Mouse (Mus musculus) ES-Bruce4 (cell line): ENCODE measurements around the gene Gm5617. TPM values are rescaled to one million over a fixed set of nuclear protein-coding genes. Genes with fewer than 3 reads are reported as not detected.

Experiments
- H3K27ac ChIP-seq: 2 replicates; pipeline ENCODE4 v1.5.1; 2012; ENCODE audit warnings: low read length, inconsistent platforms; ENCODE audit not compliant: insufficient read depth
- H3K27me3 ChIP-seq: 2 replicates; pipeline ENCODE4 v1.6.1; 2012; ENCODE audit warnings: mild to moderate bottlenecking, low read length, inconsistent platforms; ENCODE audit not compliant: control insufficient read depth, poor library complexity, insufficient read depth, severe bottlenecking
- H3K36me3 ChIP-seq: 2 replicates; pipeline ENCODE4 v1.6.1; 2012; ENCODE audit warnings: inconsistent platforms, mild to moderate bottlenecking, low read length, moderate library complexity; ENCODE audit not compliant: control insufficient read depth, poor library complexity, insufficient read depth, severe bottlenecking
- H3K4me1 ChIP-seq: one replicate; pipeline ENCODE4 v1.8.1; 2011; ENCODE audit warnings: low read length; ENCODE audit not compliant: control insufficient read depth, insufficient read depth
- H3K4me3 ChIP-seq: 2 replicates; pipeline ENCODE4 v1.5.1; 2011; ENCODE audit warnings: low read depth, mild to moderate bottlenecking, low read length
- H3K9ac ChIP-seq: 2 replicates; pipeline ENCODE4 v1.6.1; 2012; ENCODE audit warnings: low read depth, mild to moderate bottlenecking, inconsistent platforms; ENCODE audit not compliant: poor library complexity, severe bottlenecking
- H3K9me3 ChIP-seq: replicated peaks from 2 replicates; pipeline ENCODE4 v1.6.1; 2012; ENCODE audit warnings: mild to moderate bottlenecking, low read length, inconsistent platforms; ENCODE audit not compliant: control insufficient read depth, poor library complexity, insufficient read depth, severe bottlenecking
- CTCF ChIP-seq: IDR thresholded peaks from one replicate; pipeline ENCODE4 v1.8.1; 2011; ENCODE audit warnings: low read depth, low read length
- EP300 ChIP-seq: IDR thresholded peaks from 2 replicates; pipeline ENCODE4 v1.6.1; 2011; ENCODE audit warnings: low read depth, low read length; ENCODE audit not compliant: insufficient read depth
- POLR2A ChIP-seq: IDR thresholded peaks from one replicate; pipeline ENCODE4 v1.8.1; 2011; ENCODE audit warnings: low read length; ENCODE audit not compliant: insufficient read depth
- polyA plus RNA-seq: library from polyadenylated mRNA; stranded (reverse); fragments of >200 nt; gene quantifications from 2 replicates; pipeline ENCODE4 v1.2.4, GENCODE M21; 2011; ENCODE audit warnings: low read depth; ENCODE audit not compliant: missing spikeins, insufficient read depth, insufficient read length

The Gm5617 gene
- polyA plus RNA-seq, 1 experiment, result 11.8 TPM

DNA sequence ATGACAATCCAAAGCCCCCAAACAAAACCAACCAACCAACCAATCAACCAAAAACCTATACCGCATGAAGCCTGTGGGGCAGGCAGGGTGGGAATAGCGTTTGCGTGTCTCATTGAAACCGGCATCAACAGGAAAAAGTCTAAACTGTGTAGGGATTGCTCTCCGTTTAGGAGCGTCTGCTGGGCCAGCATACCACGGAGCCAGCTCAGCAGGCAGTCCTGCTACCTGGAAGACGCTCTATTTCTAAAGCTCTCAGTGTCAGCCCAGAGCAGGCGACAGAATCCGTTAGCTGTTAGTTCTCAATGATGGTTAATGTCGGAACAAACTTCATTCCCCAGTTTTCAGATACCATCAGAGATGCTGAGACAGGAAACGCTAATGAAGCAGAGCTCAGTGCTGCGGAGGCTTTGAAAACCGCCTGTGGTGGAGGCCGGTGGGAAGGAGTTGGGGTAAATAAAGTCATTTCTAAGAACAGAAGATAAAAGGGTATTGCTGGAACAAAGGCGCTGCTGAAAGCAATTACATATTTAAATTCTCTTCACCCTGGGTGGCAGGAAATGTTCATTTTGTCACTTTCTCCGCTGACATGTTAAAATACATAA, 42.9 kb downstream of the Gm5617 start:
- H3K9ac ChIP-seq, result no peak overlapping the region
- TF ChIP-seq CTCF (no peak), POLR2A (no peak), EP300 (no peak)
- peaks cover 4% of the 10 kb centered on the region; the same call in 1 of the 2 replicates for H3K27me3 ChIP-seq
- H3K9me3 ChIP-seq, result peaks cover 3% of the 10 kb centered on the region; the same call in 1 of the 2 replicates
- no peaks in the 10 kb centered on the region for H3K36me3 ChIP-seq
- no peak overlapping the region for H3K27ac ChIP-seq
- peaks cover 1% of the 10 kb centered on the region for H3K4me1 ChIP-seq
- H3K4me3 ChIP-seq, result peak overlapping the region; percentile 12; the same call in 1 of the 2 replicates

DNA sequence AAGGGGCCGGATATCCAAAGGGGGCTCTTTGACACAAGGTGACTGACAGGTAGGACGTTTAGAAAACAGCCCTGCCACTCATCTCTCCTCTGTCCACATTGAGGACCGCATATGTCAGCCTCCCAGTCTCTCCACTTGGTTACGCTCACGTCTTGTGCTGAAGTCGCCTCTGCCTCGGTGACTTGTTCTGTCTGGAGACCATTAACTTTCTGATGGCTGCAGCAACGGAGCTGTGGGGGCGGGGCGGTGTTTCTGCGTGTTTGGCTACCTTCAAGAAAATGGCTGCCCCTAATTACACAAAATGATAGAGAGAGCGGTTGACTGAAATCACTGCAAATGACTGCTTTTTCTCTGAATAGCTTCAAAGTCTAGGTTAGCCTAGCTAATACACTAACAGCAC, 43.4 kb downstream of the Gm5617 start:
- Histone ChIP-seq H3K27ac (no peak overlapping the region), H3K4me1 (peaks cover 1% of the 10 kb centered on the region), H3K9ac (no peak overlapping the region), H3K36me3 (no peaks in the 10 kb centered on the region), H3K4me3 (peak overlapping the region; percentile 12), H3K9me3 (peaks cover 3% of the 10 kb centered on the region; the same call in 1 of the 2 replicates), H3K27me3 (peaks cover 4% of the 10 kb centered on the region; the same call in 1 of the 2 replicates)
- TF ChIP-seq POLR2A, result no peak
- no peak for TF ChIP-seq EP300
- TF ChIP-seq CTCF, result no peak

Other genes starting within 250 kb of the Gm5617 start
- 0.32 and 0.55 TPM in 2 replicates for gene Nxpe2, start 142.0 kb upstream of the Gm5617 start, polyA plus RNA-seq
- 55.9 and 61.1 TPM in 2 replicates for gene Rexo2, start 14.8 kb upstream of the Gm5617 start, polyA plus RNA-seq
- gene Rbm7, start 143 bp upstream of the Gm5617 start, polyA plus RNA-seq, result 60.7 and 61.6 TPM in 2 replicates
- not detected in 2 replicates for gene Nnmt, start 109.7 kb downstream of the Gm5617 start, polyA plus RNA-seq